ENCODE assay signal across 10 mouse cellular contexts in genomic region chr12:13100505-13101354, GRCm38 (mm10).
DNase-seq lines count a peak whose midpoint lies in the region; ATAC-seq lines count a peak whose summit lies in the region.
"Had no signal": no experiment of that assay in that cellular context is flagged by ENCODE, and none has a peak within 500 bp of the region (broad histone marks: within the 10 kb centered on the region; RNA-seq: fewer than 3 reads in every experiment).

No protein-coding gene starts in this region.

- DNase-seq in cerebellum, postnatal 10 days = peak; percentile 34 to 47
- DNase-seq in cerebellum, postnatal 14 days = no peak
- peak; percentile 58 to 84 for DNase-seq in adrenal gland, adult (ENCODE audit: inconsistent age in 2 of 2, low spot score in 1 of 2)
- DNase-seq in lung, postnatal 10 days = peak; percentile 58
- DNase-seq in gastrocnemius, adult 8-10 months (ENCODE audit: low spot score in 2 of 2) = no peak
- no peak for DNase-seq in layer of hippocampus, adult 8-10 months (ENCODE audit: low spot score in 2 of 2)
- no peak for DNase-seq in left cerebral cortex, postnatal 25 days (ENCODE audit: low spot score in 2 of 2)
- DNase-seq: gastrocnemius, postnatal 10 days had no signal

- H3K27ac ChIP-seq in forebrain, embryonic 15.5 days (replicated peaks) = peak overlapping the region; percentile 61
- H3K27ac ChIP-seq: liver, embryonic 14.5 days had no signal

- H3K9me3 ChIP-seq in forebrain, embryonic 15.5 days = no peaks in the 10 kb centered on the region

- intact Hi-C loops in left cerebral cortex, postnatal 25 days (cut with DNase I) = no loop called here

- peaks cover 26% of the 10 kb centered on the region for H3K4me1 ChIP-seq in forebrain, embryonic 15.5 days

- H3K4me2 ChIP-seq in forebrain, embryonic 15.5 days (replicated peaks) = no peak overlapping the region

- 6% methylated on average over 12 of the region's 12 CpGs for WGBS in forebrain, embryonic 15.5 days

- H3K4me3 ChIP-seq in forebrain, embryonic 15.5 days = no peak overlapping the region

- no peaks in the 10 kb centered on the region for H3K36me3 ChIP-seq in forebrain, embryonic 15.5 days

- H3K27me3 ChIP-seq in forebrain, embryonic 15.5 days = no peaks in the 10 kb centered on the region

- H3K9ac ChIP-seq in forebrain, embryonic 15.5 days (replicated peaks) = no peak overlapping the region
- H3K9ac ChIP-seq: liver, embryonic 14.5 days had no signal

- ATAC-seq in forebrain, embryonic 15.5 days (replicated peaks) = peak; percentile 46

Comparison
In these comparisons a context has a peak if more than half of its experiments do, and no peak if none do; other contexts are left out.
1. DNase-seq: peak in cerebellum, postnatal 10 days (2 of 2), adrenal gland, adult (2 of 2) and lung, postnatal 10 days (single experiment); none in cerebellum, postnatal 14 days (0 of 2), gastrocnemius, adult 8-10 months (0 of 2), layer of hippocampus, adult 8-10 months (0 of 2) and left cerebral cortex, postnatal 25 days (0 of 2).